Mouse (Mus musculus) E14TG2a.4 (cell line): ENCODE results near the gene Brd3os.

Experiments used
- H3K27me3 ChIP-seq: 2 replicates; pipeline ENCODE4 v1.6.1; 2014; ENCODE audit warnings: low read length, control low read depth; ENCODE audit not compliant: insufficient read depth
- H3K36me3 ChIP-seq: 2 replicates; pipeline ENCODE4 v1.6.1; 2014; ENCODE audit warnings: low read length, control low read depth; ENCODE audit not compliant: insufficient read depth
- H3K4me1 ChIP-seq: replicated peaks from 2 replicates; pipeline ENCODE4 v1.6.1; 2014; ENCODE audit warnings: low read depth, low read length, control low read depth
- H3K4me3 ChIP-seq: replicated peaks from 2 replicates; pipeline ENCODE4 v1.5.1; 2014; ENCODE audit warnings: mild to moderate bottlenecking, low read length
- H3K9me3 ChIP-seq: 2 replicates; pipeline ENCODE4 v1.6.1; 2014; ENCODE audit warnings: low read length, control low read depth
- CTCF ChIP-seq: conservative IDR thresholded peaks from 2 replicates; pipeline ENCODE4 v1.5.1; 2014; ENCODE audit warnings: low read length
- NANOG ChIP-seq: IDR thresholded peaks from 2 replicates; pipeline ENCODE4 v1.6.1; 2014; ENCODE audit warnings: borderline replicate concordance, low read length, mixed read lengths
- POU5F1 ChIP-seq: IDR thresholded peaks from 2 replicates; pipeline ENCODE4 v1.6.1; 2014; ENCODE audit warnings: low read length, borderline replicate concordance

Gene Brd3os

GRCm38 (mm10) chr2:27469991-27470355, 27.8 kb downstream of the Brd3os start:
- Histone ChIP-seq H3K9me3 (no peaks in the 10 kb centered on the region), H3K36me3 (peaks cover 90% of the 10 kb centered on the region), H3K27me3 (no peaks in the 10 kb centered on the region), H3K4me3 (no peak overlapping the region), H3K4me1 (peaks cover 92% of the 10 kb centered on the region)
- TF ChIP-seq CTCF (no peak), NANOG (no peak), POU5F1 (no peak)

GRCm38 (mm10) chr2:27470535-27470934, 28.4 kb downstream of the Brd3os start:
- no peak for TF ChIP-seq NANOG
- no peak for TF ChIP-seq CTCF
- no peak for TF ChIP-seq POU5F1
- Histone ChIP-seq H3K36me3 (peaks cover 85% of the 10 kb centered on the region), H3K9me3 (no peaks in the 10 kb centered on the region), H3K4me3 (no peak overlapping the region), H3K27me3 (no peaks in the 10 kb centered on the region), H3K4me1 (peaks cover 87% of the 10 kb centered on the region)

GRCm38 (mm10) chr2:27471170-27471584, 29.1 kb downstream of the Brd3os start:
- H3K27me3 ChIP-seq, result no peaks in the 10 kb centered on the region
- no peaks in the 10 kb centered on the region for H3K9me3 ChIP-seq
- H3K36me3 ChIP-seq, result peaks cover 79% of the 10 kb centered on the region
- H3K4me3 ChIP-seq, result no peak overlapping the region
- no peak for TF ChIP-seq CTCF
- no peak for TF ChIP-seq NANOG
- TF ChIP-seq POU5F1, result no peak
- peaks cover 82% of the 10 kb centered on the region for H3K4me1 ChIP-seq

- Histone ChIP-seq H3K9me3 (no peaks in the 10 kb centered on the region), H3K4me3 (peak overlapping the region; percentile 99), H3K4me1 (peaks cover 71% of the 10 kb centered on the region), H3K27me3 (no peaks in the 10 kb centered on the region), H3K36me3 (peaks cover 59% of the 10 kb centered on the region)
- no peak for TF ChIP-seq NANOG
- TF ChIP-seq CTCF, result no peak
- no peak for TF ChIP-seq POU5F1
These were observed 31.1 kb downstream of the Brd3os start for GRCm38 (mm10) chr2:27473061-27473765.

GRCm38 (mm10) chr2:27473911-27474310, 31.8 kb downstream of the Brd3os start:
- no peaks in the 10 kb centered on the region for H3K27me3 ChIP-seq
- H3K9me3 ChIP-seq, result no peaks in the 10 kb centered on the region
- no peak for TF ChIP-seq POU5F1
- TF ChIP-seq NANOG, result no peak
- TF ChIP-seq CTCF, result no peak
- H3K36me3 ChIP-seq, result peaks cover 52% of the 10 kb centered on the region
- peaks cover 65% of the 10 kb centered on the region for H3K4me1 ChIP-seq
- H3K4me3 ChIP-seq, result peak overlapping the region; percentile 99

- Histone ChIP-seq H3K36me3 (peaks cover 42% of the 10 kb centered on the region), H3K27me3 (no peaks in the 10 kb centered on the region), H3K9me3 (no peaks in the 10 kb centered on the region), H3K4me1 (peaks cover 55% of the 10 kb centered on the region), H3K4me3 (peak overlapping the region; percentile 99)
- TF ChIP-seq NANOG (no peak), CTCF (no peak), POU5F1 (no peak)
These were observed 32.7 kb downstream of the Brd3os start for GRCm38 (mm10) chr2:27474621-27475484.

- Histone ChIP-seq H3K4me1 (peaks cover 49% of the 10 kb centered on the region), H3K36me3 (peaks cover 34% of the 10 kb centered on the region), H3K27me3 (no peaks in the 10 kb centered on the region), H3K9me3 (no peaks in the 10 kb centered on the region), H3K4me3 (peak overlapping the region; percentile 99)
- no peak for TF ChIP-seq NANOG
These were observed 33.6 kb downstream of the Brd3os start for GRCm38 (mm10) chr2:27475495-27476302.

GRCm38 (mm10) chr2:27476303-27477192, 34.4 kb downstream of the Brd3os start:
- Histone ChIP-seq H3K36me3 (peaks cover 25% of the 10 kb centered on the region), H3K27me3 (no peaks in the 10 kb centered on the region), H3K4me1 (peaks cover 41% of the 10 kb centered on the region), H3K4me3 (peak overlapping the region; percentile 88), H3K9me3 (no peaks in the 10 kb centered on the region)
- TF ChIP-seq CTCF (no peak), POU5F1 (no peak), NANOG (no peak)
